Mouse (Mus musculus): ENCODE results near the gene Rhog.

DNA sequence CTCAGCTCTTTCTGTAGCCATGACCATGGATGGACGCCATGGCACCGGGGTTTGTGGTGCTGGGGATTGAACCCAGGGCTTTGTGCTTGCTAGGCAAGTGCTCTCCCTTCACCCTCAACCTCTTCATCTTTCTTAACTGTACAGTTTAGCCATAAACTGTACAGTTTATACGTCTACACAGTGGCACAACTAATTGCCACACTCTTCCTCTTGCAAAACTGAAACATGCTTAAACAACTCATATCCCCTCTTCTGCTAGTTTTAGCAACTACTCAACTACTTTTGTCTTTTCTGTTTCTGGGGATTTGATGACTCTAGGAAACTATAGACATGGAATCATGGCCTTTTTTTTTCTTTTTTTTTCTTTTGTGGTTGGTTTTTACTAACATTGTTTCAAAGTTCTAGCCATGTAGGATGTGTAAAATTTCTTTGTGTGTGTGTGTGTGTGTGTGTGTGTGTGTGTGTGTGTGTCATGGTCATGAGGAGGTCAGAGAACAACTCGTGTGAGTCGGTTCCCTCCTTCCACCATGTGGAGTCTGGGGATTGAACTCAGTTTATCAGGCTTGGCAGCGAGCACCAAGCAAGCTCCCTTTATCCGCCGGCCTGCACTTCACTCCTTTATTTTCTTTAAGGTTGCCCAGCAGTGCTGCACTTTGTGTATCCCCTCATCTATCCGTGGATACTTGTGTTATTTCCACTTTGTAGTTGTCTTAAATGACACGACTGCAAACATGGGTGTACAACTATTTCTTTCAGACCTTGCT, 4.0 kb upstream of the Rhog start:
- TF ChIP-seq CTCF (IDR thresholded peaks at IDR 0.05; ENCODE audit: control insufficient read depth, insufficient read depth, low read length), result no peak
- no peak for TF ChIP-seq POLR2A (IDR thresholded peaks at IDR 0.05; ENCODE audit: borderline replicate concordance, control insufficient read depth, low read depth, low read length)
